Mouse (Mus musculus): ENCODE data around the gene Rfc2. TPM values are rescaled to one million over a fixed set of nuclear protein-coding genes. Genes with fewer than 3 reads are reported as not detected.

The Rfc2 gene
- total and polyA plus RNA-seq, 3 experiments, result 222 to 283 (median 237) TPM

GRCm38 (mm10) chr5:134539891-134540290 is 41.3 kb upstream of the Rfc2 start:
- TF ChIP-seq JUN (IDR thresholded peaks at IDR 0.05; ENCODE audit: insufficient read depth, low read depth, low read length), result no peak
- TF ChIP-seq CHD2 (IDR thresholded peaks at IDR 0.05; ENCODE audit: low read length), result no peak
- TF ChIP-seq POLR2A (IDR thresholded peaks at IDR 0.05; ENCODE audit: low read depth, low read length), result no peak
- TF ChIP-seq JUND (conservative IDR thresholded peaks at IDR 0.05; ENCODE audit: low read depth, low read length), result no peak
- TF ChIP-seq CHD1 (IDR thresholded peaks at IDR 0.05; ENCODE audit: low read depth, low read length), result no peak
- no peak for TF ChIP-seq GABPA (IDR thresholded peaks at IDR 0.05; ENCODE audit: insufficient replicate concordance, low read depth, low read length)
- no peak for TF ChIP-seq UBTF (IDR thresholded peaks at IDR 0.05; ENCODE audit: low read depth, low read length)
- TF ChIP-seq USF2 (conservative IDR thresholded peaks at IDR 0.05; ENCODE audit: low read depth, low read length), result no peak
- TF ChIP-seq SIN3A (IDR thresholded peaks at IDR 0.05; ENCODE audit: low read length), result no peak
- TF ChIP-seq HCFC1 (IDR thresholded peaks at IDR 0.05; ENCODE audit: low read depth, low read length), result no peak
- TF ChIP-seq ELF1 (IDR thresholded peaks at IDR 0.05; ENCODE audit: low read depth, low read length), result no peak
- TF ChIP-seq MEF2A (IDR thresholded peaks at IDR 0.05; ENCODE audit: borderline replicate concordance, low read depth, low read length), result no peak
- TF ChIP-seq PAX5 (IDR thresholded peaks at IDR 0.05; ENCODE audit: low read length), result no peak
- no peak for TF ChIP-seq SMC3 (IDR thresholded peaks at IDR 0.05; ENCODE audit: low read depth, low read length)
- TF ChIP-seq MAFK (IDR thresholded peaks at IDR 0.05; ENCODE audit: insufficient replicate concordance, low read length), result no peak
- TF ChIP-seq ZNF384 (IDR thresholded peaks at IDR 0.05; ENCODE audit: low read depth, low read length), result no peak
- no peak for TF ChIP-seq TCF12 (IDR thresholded peaks at IDR 0.05; ENCODE audit: low read depth, low read length)
- peaks cover 10% of the 10 kb centered on the region for H3K9me3 ChIP-seq (replicated peaks; ENCODE audit: low read length)
- dilution Hi-C loops (cut with MboI; ENCODE audit: extremely low pct_ligation_motif_present, extremely low pct_unique_long_range_greater_than_20kb, low sequenced_read_pairs), result no loop called here
- no peak for DNase-seq (ENCODE audit: extremely low read depth)
- in situ Hi-C loops (cut with MboI; ENCODE audit: low pct_ligation_motif_present, low pct_unique_long_range_greater_than_20kb, low sequenced_read_pairs), result no loop called here
- peaks cover 0 to 55% of the 10 kb centered on the region in 2 experiments for H3K36me3 ChIP-seq (replicated peaks in 1 of 2; ENCODE audit: control insufficient read depth in 1 of 2, insufficient read depth in 1 of 2, low read length in 1 of 2)
- no peak overlapping the region for H3K9ac ChIP-seq (ENCODE audit: insufficient read depth, low read depth)
- H3K27me3 ChIP-seq (replicated peaks), result no peaks in the 10 kb centered on the region
- no peak overlapping the region for H3K4me2 ChIP-seq (ENCODE audit: insufficient read depth, low read depth, poor library complexity, severe bottlenecking)
- no peak overlapping the region for H3K4me3 ChIP-seq (replicated peaks in 1 of 3; ENCODE audit: low read depth in 2 of 3, low read length in 2 of 3, poor library complexity in 1 of 3)
- no peaks in the 10 kb centered on the region for H3K79me2 ChIP-seq (replicated peaks; ENCODE audit: control insufficient read depth, extremely low read depth, insufficient read depth, poor library complexity, severe bottlenecking)
- H3K4me1 ChIP-seq (ENCODE audit: control insufficient read depth in 1 of 2, insufficient read depth in 2 of 2), result peaks cover 0 to 15% of the 10 kb centered on the region in 2 experiments; a peak in 2 of 4 replicates
- H3K27ac ChIP-seq (ENCODE audit: insufficient read depth, low read depth), result no peak overlapping the region

- H3K9me3 ChIP-seq (replicated peaks; ENCODE audit: low read length), result peaks cover 10% of the 10 kb centered on the region
- TF ChIP-seq KAT2A (IDR thresholded peaks at IDR 0.05; ENCODE audit: insufficient replicate concordance, low read length) (no peak), JUND (conservative IDR thresholded peaks at IDR 0.05; ENCODE audit: low read depth, low read length) (no peak), USF2 (conservative IDR thresholded peaks at IDR 0.05; ENCODE audit: low read depth, low read length) (no peak), RCOR1 (conservative IDR thresholded peaks at IDR 0.05; ENCODE audit: low read depth, low read length) (no peak), RAD21 (IDR thresholded peaks at IDR 0.05; ENCODE audit: low read depth, low read length) (no peak), MXI1 (IDR thresholded peaks at IDR 0.05; ENCODE audit: low read depth, low read length) (no peak), IRF4 (IDR thresholded peaks at IDR 0.05; ENCODE audit: low read depth, low read length) (no peak), POLR2A (IDR thresholded peaks at IDR 0.05; ENCODE audit: low read depth, low read length) (no peak), MAZ (IDR thresholded peaks at IDR 0.05; ENCODE audit: low read depth, low read length) (no peak), ELF1 (IDR thresholded peaks at IDR 0.05; ENCODE audit: low read depth, low read length) (no peak), ZKSCAN1 (IDR thresholded peaks at IDR 0.05; ENCODE audit: borderline replicate concordance, low read depth, low read length) (no peak), NRF1 (IDR thresholded peaks at IDR 0.05; ENCODE audit: low read depth, low read length) (no peak), MYC (IDR thresholded peaks at IDR 0.05; ENCODE audit: low read depth, low read length) (no peak), UBTF (IDR thresholded peaks at IDR 0.05; ENCODE audit: low read depth, low read length) (no peak)
- no peak overlapping the region for H3K27ac ChIP-seq (ENCODE audit: insufficient read depth, low read depth)
- H3K4me2 ChIP-seq (ENCODE audit: insufficient read depth, low read depth, poor library complexity, severe bottlenecking), result no peak overlapping the region
- peaks cover 0 to 51% of the 10 kb centered on the region in 2 experiments for H3K36me3 ChIP-seq (replicated peaks in 1 of 2; ENCODE audit: control insufficient read depth in 1 of 2, insufficient read depth in 1 of 2, low read length in 1 of 2)
- no peak overlapping the region for H3K4me3 ChIP-seq (replicated peaks in 1 of 3; ENCODE audit: low read depth in 2 of 3, low read length in 2 of 3, poor library complexity in 1 of 3)
- in situ Hi-C loops (cut with MboI; ENCODE audit: low pct_ligation_motif_present, low pct_unique_long_range_greater_than_20kb, low sequenced_read_pairs) (no loop called here), dilution Hi-C loops (cut with MboI; ENCODE audit: extremely low pct_ligation_motif_present, extremely low pct_unique_long_range_greater_than_20kb, low sequenced_read_pairs) (no loop called here)
- DNase-seq (ENCODE audit: extremely low read depth), result no peak
- H3K9ac ChIP-seq (ENCODE audit: insufficient read depth, low read depth), result no peak overlapping the region
- H3K4me1 ChIP-seq (ENCODE audit: control insufficient read depth in 1 of 2, insufficient read depth in 2 of 2), result peaks cover 0 to 15% of the 10 kb centered on the region in 2 experiments; a peak in 2 of 4 replicates
- no peaks in the 10 kb centered on the region for H3K27me3 ChIP-seq (replicated peaks)
- H3K79me2 ChIP-seq (replicated peaks; ENCODE audit: control insufficient read depth, extremely low read depth, insufficient read depth, poor library complexity, severe bottlenecking), result no peaks in the 10 kb centered on the region
Measured at GRCm38 (mm10) chr5:134540881-134541280, 40.3 kb upstream of the Rfc2 start.
